Mouse (Mus musculus): Measurements from ENCODE around the gene Hist1h3d.
"Not testable (repeated sequence)": the region's sequence is repeated elsewhere in the genome, so short reads cannot be mapped to it uniquely, and the experiment has no call there.

The Hist1h3d gene

DNA sequence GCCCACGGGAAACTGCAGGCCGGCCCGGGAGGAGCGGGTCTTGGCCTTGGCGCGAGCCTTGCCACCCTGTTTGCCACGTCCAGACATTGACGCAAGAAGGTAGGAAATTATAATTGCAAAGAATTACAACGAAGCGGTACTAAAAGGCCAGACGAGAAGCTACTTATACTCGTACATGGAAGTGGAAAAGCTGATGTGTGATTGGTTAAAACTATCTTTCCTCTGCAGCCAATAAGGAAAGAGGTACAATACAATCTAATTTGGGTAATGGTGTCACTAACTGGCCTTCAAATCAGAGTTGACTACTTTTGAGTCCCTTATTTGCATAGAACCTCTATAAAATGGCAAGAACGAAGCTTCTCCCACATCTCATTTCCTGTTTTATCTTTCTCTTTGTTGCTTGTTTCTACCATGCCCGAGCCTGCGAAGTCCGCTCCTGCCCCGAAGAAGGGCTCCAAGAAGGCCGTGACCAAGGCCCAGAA, 4.5 kb upstream of the Hist1h3d start, which contains the start of the genes Hist1h2ae and Hist1h2bg:
Gene Hist1h2ae, minus strand, starts transcription at position 199 of the 482 bp plus-strand sequence.
Gene Hist1h2bg, plus strand, starts transcription at position 375 of the 482 bp plus-strand sequence.
- peak; percentile 79 for DNase-seq

DNA sequence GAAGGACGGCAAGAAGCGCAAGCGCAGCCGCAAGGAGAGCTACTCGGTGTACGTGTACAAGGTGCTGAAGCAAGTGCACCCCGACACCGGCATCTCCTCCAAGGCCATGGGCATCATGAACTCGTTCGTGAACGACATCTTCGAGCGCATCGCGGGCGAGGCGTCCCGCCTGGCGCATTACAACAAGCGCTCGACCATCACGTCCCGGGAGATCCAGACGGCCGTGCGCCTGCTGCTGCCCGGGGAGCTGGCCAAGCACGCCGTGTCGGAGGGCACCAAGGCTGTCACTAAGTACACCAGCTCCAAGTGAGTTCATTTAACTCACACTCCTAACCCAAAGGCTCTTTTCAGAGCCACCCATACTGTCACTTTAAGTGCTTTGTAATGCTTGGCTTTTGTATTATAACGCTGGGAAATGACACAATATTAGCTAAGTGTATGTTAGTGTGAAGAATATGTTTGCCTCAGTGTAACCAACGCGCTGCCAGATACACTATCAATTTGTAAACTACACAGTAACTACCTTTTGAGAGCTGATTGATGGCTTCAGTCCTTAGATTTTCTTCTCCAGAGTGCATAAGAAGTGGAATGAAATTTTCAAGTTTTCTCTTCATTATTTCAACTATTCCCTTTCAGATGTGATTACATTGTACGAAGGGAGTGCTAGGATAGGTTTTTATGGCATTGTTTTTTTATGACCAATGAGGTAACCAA, 3.9 kb upstream of the Hist1h3d start:
- peak; percentile 24 for DNase-seq

DNA sequence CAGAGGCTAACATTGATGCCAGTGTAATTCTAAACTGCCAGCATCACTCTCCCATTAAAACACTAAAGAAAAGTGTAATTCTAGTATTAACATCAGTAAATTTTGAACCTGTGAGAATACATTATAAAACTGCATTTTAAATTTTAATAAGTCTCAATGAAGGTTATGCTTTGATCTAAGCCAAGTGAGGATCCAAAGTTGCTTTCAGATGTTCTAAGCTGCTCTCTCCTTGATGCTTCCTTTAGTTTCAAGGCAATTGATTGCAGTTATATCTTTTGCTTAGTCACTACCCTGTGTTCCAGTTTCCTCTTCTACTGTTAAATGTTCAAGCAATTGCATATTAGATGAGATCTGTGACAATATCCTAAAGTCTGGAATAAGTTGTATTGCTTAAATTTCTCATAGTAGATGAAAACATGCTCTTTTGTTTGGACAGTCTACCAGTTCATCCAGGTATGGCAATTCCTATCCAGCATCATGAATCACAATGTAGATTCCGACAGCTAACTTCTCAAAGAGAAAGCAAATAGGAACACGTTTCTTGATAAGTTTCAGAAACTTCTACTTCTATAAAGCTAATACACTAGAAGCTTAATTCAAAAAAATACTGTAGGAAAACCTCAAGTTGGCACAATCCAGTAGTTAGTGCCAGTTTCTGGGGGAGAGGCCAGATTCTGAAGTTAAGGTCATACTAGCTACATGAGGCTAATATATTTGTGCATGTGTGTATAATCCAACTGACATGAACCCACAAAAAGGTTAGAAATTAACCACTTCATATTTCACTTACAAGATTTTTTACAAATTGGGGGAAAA, 3.1 kb upstream of the Hist1h3d start:
- no peak for DNase-seq

DNA sequence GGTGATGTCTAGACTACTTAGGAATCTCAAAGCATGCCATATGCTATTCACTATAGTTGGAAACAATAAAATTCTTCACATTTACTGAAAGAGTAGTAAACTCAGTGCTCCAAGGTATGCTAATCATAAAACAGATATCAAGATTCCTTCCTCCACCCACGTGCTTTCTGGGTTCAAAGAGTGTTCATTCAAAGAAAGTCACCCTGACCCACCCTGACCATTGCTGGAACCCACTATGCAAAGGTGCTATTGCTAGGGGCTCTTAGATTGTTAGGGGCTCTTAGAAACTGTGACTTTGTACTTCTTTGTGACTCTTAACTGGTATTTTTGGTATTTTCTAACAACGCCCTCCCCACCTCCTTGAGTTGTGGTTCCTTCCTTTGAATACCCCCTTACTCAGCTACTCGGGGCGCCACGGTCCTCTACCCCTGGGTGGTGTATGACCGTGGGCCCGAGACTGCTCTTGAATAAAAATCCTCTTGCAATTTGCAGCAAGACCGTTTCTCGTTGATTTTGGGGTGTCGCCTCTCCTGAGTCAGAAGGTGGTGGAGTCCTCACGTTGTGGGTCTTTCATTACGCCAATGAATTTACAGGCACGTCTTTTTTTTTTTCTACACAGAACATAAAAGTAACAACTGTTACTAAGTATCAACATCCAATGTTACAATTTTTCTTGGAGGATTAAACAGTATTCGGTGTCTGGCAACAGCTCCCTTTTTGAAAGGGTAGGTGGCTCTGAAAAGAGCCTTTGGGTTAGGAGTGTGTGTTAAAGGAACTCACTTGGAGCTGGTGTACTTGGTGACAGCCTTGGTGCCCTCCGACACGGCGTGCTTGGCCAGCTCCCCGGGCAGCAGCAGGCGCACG, 2.3 kb upstream of the Hist1h3d start:
- DNase-seq = peak; percentile 44

DNA sequence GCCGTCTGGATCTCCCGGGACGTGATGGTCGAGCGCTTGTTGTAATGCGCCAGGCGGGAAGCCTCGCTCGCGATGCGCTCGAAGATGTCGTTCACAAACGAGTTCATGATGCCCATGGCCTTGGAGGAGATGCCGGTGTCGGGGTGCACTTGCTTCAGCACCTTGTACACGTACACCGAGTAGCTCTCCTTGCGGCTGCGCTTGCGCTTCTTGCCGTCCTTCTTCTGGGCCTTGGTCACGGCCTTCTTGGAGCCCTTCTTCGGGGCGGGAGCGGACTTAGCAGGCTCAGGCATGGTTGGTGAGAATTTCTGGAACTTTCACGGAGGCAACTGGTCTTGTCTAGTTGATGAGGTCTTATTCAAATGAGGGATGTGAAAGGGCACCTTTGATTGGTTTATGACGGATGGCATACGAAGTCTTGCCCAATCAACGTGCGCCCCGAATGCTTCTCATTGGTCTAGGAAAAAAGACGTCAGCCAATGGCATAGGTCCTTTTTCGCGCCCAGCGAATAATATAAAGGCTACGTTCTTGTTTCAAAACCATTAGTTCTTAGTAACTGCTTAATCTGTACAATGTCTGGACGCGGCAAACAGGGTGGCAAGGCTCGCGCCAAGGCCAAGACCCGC, 1.6 kb upstream of the Hist1h3d start, which contains the start of the genes Hist1h2bf and Hist1h2ad:
Gene Hist1h2bf, minus strand, starts transcription at position 299 of the 627 bp plus-strand sequence.
Gene Hist1h2ad, plus strand, starts transcription at position 484 of the 627 bp plus-strand sequence.
- DNase-seq = peak; percentile 92

DNA sequence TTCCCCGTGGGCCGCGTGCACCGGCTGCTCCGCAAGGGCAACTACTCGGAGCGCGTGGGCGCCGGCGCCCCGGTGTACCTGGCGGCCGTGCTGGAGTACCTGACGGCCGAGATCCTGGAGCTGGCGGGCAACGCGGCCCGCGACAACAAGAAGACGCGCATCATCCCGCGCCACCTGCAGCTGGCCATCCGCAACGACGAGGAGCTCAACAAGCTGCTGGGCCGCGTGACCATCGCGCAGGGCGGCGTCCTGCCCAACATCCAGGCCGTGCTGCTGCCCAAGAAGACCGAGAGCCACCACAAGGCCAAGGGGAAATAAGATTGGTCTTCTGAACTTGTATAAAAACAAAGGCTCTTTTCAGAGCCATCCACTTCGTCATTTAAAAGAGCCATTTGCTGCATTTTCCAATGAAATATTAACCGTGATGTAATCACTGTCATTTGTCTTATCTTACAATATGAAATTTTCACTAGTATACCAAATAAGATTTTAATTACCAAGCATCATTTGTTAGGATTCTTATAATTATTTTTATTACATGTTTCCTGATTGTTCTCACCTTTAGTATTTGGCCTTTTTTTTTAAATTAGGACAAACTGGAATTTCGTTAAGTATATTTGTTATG, 905 bp upstream of the Hist1h3d start:
- DNase-seq = not testable (repeated sequence)

DNA sequence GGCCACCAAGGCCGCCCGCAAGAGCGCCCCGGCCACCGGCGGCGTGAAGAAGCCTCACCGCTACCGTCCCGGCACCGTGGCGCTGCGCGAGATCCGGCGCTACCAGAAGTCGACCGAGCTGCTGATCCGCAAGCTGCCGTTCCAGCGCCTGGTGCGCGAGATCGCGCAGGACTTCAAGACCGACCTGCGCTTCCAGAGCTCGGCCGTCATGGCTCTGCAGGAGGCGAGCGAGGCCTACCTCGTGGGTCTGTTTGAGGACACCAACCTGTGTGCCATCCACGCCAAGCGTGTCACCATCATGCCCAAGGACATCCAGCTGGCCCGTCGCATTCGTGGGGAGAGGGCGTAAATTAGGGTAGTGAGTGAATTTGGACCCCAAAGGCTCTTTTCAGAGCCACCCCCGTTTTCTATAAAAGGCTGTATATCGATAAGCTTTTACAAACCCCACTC, 326 bp downstream of the Hist1h3d start:
- peak; percentile 24 for DNase-seq

DNA sequence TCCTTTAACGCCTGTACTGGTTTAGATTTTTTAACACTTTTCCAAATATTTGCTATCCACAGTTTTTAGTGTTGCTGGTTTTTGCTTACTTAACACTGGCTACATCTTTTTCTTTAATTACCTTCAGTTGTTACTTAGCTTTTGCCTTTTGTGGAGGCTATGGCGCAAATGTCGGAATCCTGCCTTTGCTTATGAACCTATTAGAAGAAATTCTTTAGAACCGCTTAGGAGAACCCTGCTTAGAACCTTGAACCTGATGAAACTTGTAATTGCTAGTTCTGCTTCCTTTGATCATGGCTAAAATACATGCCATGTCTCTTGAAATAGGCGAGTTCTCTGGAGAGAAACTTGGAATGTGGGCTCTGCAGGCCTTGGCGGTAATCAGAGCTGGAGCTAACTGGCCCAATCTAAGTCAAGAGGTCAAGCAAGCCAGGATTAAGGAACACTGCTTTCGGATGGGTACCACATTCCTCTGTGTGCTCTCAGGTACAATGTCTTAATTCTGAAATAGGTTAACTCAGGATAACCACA, 853 bp downstream of the Hist1h3d start:
- no peak for DNase-seq

DNA sequence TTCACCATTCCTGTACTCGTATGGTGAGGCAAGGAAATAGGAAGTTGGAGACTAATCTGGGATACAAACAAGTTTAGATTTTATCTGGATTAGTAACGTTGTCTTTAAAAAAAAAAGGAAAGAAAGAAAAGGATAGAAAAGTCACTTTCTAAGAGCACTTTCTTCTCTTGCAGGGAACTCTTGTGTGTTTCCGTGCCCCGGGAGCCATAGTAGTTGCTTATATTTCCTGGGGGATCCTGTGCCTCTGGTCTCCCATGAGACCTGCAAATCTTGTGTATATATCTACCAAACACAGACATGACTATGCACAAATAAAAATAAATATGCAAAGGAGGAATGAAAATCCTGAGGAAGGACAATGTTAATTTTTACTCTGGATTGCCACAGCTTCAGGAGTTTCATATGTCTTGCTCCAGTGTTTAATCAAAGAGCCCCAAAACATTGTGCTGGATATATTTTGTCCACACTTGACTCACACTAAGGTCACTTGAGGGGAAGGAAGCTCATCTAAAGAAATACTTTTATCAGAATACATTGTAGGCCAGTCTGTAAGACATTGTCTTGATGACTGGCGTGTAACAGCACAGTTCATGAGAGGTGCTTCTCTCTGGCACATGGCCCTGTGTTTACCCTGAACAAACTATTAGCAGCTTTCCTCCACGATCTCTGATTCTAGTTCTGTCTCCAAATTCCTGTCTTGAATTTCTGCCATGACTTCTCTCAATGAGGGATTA, 1.5 kb downstream of the Hist1h3d start:
- DNase-seq = no peak

DNA sequence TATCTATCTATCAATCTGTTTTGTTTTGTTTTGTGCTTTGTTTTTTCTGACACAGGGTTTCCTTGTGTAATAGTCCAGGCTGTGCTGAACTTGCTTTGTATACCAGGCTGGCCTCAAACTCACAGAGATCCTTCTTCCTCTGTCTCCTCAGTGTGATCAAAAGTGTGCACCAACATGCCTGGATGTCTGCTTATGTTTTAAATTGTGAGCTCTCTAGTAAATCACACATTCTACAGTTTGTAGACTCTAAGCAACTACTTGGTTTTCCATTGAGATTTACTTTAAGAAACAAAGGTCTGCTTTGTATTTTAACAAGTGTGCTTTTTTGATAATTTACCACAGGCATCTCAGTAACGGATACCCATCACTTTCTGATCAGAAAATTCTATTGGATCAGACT, 2.3 kb downstream of the Hist1h3d start:
- no peak for DNase-seq

DNA sequence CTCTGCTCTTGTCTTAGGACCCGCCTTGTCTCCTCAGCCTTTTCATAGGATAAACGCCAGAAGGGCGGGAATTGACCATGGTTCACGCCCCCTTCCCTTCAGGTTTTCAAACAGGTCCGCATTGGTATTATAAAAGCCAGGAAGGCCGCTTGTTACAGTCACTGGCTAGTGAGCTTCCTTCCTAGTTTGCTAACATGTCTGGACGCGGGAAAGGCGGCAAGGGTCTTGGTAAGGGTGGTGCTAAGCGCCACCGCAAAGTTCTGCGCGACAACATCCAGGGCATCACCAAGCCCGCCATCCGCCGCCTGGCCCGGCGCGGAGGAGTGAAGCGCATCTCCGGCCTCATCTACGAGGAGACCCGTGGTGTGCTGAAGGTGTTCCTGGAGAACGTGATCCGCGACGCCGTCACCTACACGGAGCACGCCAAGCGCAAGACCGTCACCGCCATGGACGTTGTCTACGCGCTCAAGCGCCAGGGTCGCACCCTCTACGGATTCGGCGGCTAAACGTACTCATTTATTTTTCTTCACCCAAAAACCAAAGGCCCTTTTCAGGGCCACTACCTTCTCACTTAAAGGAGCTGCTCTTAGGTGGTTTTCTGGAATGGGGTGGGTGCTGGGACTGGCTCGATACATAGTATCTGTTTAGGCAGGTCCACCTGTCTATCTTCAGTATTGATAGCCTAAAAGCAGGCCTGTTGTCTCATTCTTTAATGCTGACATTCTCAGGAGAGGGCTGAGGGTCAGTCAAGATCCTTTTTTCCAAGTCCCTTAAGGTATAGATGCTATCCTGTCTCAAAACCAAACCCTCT, 6.0 kb downstream of the Hist1h3d start, which contains the start of gene Hist1h4d:
Gene Hist1h4d, plus strand, starts transcription at position 191 of the 811 bp plus-strand sequence.
- peak; percentile 97 for DNase-seq

DNA sequence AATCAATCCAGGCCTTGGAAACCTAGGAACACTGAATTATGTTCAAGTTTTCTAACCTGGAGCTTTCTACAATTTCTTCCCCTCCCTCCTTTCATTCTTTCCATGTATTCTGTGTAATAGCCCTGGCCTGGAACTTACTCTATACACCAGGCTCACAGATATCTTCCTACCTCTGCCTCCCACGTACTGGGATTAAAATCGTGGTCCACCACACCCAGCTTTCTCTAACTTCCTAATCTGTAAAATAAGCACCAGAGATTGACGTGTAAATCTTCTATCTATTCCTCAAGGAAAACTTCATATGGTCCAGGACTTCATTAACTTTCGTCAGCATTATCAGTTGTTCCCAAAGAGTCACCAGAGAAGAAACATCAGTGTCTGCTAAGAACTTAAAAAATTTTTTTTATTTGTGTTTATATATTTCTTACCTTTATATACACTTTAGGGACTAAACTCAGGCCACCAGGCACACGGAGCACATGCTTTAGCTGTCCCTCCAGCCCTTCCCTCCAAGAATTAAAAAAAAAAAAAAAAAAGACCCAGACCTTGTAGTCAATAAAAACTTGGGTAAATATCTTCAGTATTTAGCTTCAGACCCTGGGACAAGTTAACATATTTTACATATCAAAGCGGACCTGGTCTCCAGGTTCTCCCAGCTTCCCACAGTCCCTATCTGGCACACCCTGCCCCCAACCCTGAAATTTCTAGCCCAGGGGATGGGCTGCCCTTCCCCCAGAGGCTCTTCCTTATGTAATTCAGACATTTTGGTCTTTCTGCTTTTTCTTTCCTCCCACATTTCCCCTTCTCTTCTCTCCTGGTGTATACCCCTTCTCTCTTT, 6.9 kb downstream of the Hist1h3d start:
- peak; percentile 22 for DNase-seq

DNA sequence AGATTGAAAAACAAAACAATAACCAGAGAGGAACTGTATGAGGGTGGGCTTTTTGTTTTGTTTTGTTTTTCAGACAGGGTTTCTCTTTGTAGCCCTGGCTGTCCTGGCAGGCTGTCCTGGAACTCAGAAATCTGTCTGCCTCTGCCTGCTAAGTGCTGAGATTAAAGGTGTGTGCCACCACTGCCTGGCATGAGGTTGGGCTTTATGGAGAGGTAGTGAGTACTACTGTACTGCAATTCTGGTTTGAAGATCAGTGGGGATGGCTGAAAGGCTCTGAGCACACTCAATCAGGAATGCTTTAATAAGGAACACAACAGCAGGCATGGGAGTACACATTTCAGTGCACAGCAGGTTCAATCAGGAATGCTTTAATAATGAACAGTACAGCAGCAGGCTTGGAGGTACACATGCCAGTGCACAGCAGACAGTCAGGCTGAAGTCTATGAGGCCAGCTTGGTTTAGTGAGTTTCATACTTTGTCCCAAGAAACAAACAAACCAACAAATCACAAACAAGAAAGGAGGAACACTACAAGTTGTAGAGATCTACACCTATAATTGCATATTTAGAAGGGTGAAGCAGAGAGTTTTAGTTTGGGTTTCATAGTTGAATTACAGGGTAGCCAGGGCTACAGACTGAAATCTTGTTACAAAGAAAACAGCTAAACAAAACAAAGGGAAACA, 8.0 kb downstream of the Hist1h3d start:
- no peak for DNase-seq

DNA sequence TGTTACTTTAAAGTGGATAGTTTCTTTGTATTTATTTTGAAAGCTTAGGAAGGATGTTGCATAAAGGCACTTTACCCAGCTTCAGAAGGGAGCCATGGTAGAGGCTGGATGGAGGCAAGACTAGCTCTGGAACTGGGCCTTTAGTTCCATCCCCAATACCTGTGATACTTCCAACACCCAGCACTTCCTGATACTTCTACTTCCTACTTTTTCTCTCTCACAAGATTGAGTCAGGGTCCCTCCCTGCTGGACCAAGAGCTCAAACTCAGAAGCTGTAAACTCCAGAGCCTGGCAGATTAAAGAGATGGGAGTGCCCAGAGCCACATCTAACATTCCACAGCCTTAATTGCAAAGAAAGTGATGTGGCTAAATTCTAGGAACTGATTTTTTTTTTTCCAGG, 8.8 kb downstream of the Hist1h3d start:
- DNase-seq = peak; percentile 23

DNA sequence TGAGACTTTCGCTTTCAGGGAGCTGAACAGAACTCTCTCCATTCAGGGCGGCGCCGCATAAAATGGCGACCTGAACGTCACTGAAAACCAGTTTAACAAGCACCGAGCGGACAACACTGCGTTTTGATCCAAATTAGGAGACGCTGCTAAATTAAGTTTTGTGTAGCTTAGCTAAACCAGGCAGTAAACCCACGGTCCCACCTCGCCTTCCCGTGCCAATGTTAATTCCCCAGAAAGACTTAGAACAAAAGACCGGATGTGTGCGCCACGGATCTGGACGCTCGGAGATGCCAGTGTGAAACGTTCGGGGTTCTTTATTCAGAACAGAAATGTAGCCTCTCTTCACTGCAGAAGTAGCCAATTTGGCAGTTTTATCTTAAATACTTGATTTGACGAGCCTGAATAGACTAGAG, 9.5 kb downstream of the Hist1h3d start:
- DNase-seq = peak; percentile 75

DNA sequence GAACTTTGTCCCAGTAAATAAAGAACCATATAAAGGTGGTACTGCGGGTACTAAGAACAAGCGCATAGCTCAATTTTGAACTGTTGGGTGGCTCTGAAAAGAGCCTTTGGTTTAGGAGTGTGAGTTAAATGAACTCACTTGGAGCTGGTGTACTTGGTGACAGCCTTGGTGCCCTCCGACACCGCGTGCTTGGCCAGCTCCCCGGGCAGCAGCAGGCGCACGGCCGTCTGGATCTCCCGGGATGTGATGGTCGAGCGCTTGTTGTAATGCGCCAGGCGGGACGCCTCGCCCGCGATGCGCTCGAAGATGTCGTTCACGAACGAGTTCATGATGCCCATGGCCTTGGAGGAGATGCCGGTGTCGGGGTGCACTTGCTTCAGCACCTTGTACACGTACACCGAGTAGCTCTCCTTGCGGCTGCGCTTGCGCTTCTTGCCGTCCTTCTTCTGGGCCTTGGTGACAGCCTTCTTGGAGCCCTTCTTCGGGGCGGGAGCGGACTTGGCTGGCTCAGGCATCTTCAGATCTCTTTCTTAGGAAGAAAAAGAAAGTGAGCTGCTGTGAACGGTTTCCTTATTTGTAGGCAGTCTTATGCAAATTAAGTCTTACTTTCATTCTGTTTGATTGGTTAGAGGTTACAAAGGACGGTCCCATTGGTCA, 10.0 kb downstream of the Hist1h3d start:
- DNase-seq = peak; percentile 83

Data from thymus, postnatal 14 days (tissue).